Mouse (Mus musculus): ENCODE data around the gene Ghrl.

DNA sequence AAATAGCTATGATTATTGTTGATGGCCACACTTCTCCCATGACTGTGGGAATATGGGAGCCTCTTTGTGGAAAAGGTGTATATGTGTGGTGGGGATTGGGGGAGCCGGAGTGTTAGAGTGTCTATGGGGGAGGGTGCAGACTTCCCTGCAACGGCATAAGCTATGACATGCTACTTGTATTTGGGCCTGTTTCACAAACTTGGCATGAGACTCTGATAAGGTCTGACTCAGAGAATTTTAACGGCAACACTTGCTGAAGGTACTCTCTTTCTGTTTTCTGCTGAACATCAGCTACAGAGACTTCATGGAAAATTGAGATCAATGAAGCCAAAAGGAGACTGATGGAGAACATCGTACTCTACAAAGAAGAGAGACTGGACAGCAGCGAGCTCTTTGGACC is 26.3 kb downstream of the Ghrl start:
- no peak for TF ChIP-seq CTCF (IDR thresholded peaks at IDR 0.05; ENCODE audit: borderline replicate concordance, control insufficient read depth, extremely low read depth, insufficient read depth, low read length, poor library complexity)
- TF ChIP-seq POLR2A (IDR thresholded peaks at IDR 0.05; ENCODE audit: control insufficient read depth, extremely low read depth, insufficient read depth, low read length, poor library complexity): no peak
